Mouse (Mus musculus) neural tube, embryonic 14.5 days (tissue): ENCODE results near the gene Gm20388. TPM values are rescaled to one million over a fixed set of nuclear protein-coding genes. Genes with fewer than 3 reads are reported as not detected.
"Not testable (repeated sequence)": the region's sequence is repeated elsewhere in the genome, so short reads cannot be mapped to it uniquely, and the experiment has no call there.

Source experiments
- ATAC-seq: fragments of 200-750 bp; cut with Nextera tagmentation; 2 replicates; pipeline ENCODE4 v1.8.0; 2017; ENCODE audit warnings: low read depth, mild to moderate bottlenecking, moderate TSS enrichment, moderate library complexity
- H3K27ac ChIP-seq: fragments of 300-500 bp; sonication (generic); 2 replicates; pipeline ENCODE4 v1.5.1; 2014; ENCODE audit warnings: low read depth, mild to moderate bottlenecking, control low read depth, low read length, moderate library complexity, mixed read lengths
- H3K27me3 ChIP-seq: fragments of 300-500 bp; sonication (generic); 2 replicates; pipeline ENCODE4 v1.6.1; 2014; ENCODE audit warnings: low read length; ENCODE audit not compliant: control insufficient read depth, insufficient read depth
- H3K36me3 ChIP-seq: fragments of 300-500 bp; sonication (generic); 2 replicates; pipeline ENCODE4 v1.6.1; 2014; ENCODE audit warnings: low read length, mixed read lengths; ENCODE audit not compliant: control insufficient read depth, insufficient read depth
- H3K4me1 ChIP-seq: fragments of 300-500 bp; sonication (generic); 2 replicates; pipeline ENCODE4 v1.6.1; 2014; ENCODE audit warnings: low read length; ENCODE audit not compliant: control insufficient read depth, insufficient read depth
- H3K4me2 ChIP-seq: fragments of 300-500 bp; sonication (generic); 2 replicates; pipeline ENCODE4 v1.6.1; 2014; ENCODE audit warnings: mild to moderate bottlenecking, low read depth, low read length, control low read depth
- H3K4me3 ChIP-seq: fragments of 300-500 bp; sonication (generic); 2 replicates; pipeline ENCODE4 v1.5.1; 2014; ENCODE audit warnings: low read depth, low read length, control low read depth, mixed read lengths
- H3K9ac ChIP-seq: fragments of 300-500 bp; sonication (generic); replicated peaks from 2 replicates; pipeline ENCODE4 v1.6.1; 2014; ENCODE audit warnings: low read depth, mild to moderate bottlenecking, control low read depth, low read length, mixed read lengths
- H3K9me3 ChIP-seq: fragments of 300-500 bp; sonication (generic); 2 replicates; pipeline ENCODE4 v1.6.1; 2016; ENCODE audit warnings: low read length; ENCODE audit not compliant: control insufficient read depth
- WGBS: fragments of 180-500 bp; shearing (Covaris S2); extraction: QIAGEN DNeasy Blood & Tissue Kit; methylation state at CpG from one replicate; pipeline ENCODE4 v1.1.7; 2014; 5-methylcytosine and 5-hydroxymethylcytosine counted together
- polyA plus RNA-seq: library from polyadenylated mRNA; unstranded; fragments of >200 nt; fragmentation: Nextera tagmentation; extraction: Ambion mirVana; gene quantifications from 2 replicates; pipeline ENCODE4 v1.2.1, GENCODE M21; 2014

Gm20388 gene
- polyA plus RNA-seq, 1 experiment from 2014 or later: 10.3 TPM

DNA sequence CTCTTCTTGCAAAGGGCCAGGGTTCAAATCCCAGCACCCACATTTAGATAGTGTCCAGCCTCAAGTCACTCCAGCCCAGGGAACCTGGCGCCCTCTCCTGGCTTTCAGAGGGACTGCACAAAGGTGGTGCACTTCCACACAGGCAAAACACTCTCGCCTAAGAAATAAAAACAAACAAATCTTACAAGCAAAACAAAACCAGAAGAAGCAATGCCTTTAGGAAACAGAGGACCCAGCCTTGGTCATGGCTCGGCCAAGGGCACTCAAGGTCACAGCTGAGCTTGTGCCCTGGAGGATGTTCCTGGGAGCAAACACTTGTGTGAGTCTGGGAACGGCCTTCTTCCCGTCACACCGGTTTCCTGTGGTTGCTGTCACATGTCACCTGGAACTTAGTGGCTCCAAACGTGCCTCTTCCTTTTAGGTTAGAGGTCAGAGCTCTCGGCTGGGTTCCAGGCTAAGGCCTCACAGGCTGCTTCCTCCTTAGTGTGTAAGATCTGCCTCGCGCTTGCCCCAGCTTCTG is 453.0 kb downstream of the Gm20388 start:
- ATAC-seq: no peak

GRCm38 (mm10) chr8:120364093-120364725 is 453.6 kb downstream of the Gm20388 start:
- Histone ChIP-seq H3K27me3 (no peaks in the 10 kb centered on the region), H3K4me2 (no peak overlapping the region), H3K4me1 (peaks cover 15% of the 10 kb centered on the region), H3K9ac (no peak overlapping the region), H3K27ac (no peak overlapping the region), H3K4me3 (no peak overlapping the region), H3K36me3 (no peaks in the 10 kb centered on the region), H3K9me3 (no peaks in the 10 kb centered on the region)
- no peak for ATAC-seq
- WGBS: 36% methylated on average over 7 of the region's 7 CpGs

More for the DNA sequence above, 453.0 kb downstream of the Gm20388 start:
- no peak overlapping the region for H3K4me3 ChIP-seq
- 69% methylated on average over 10 of the region's 10 CpGs for whole genome bisulfite sequencing
- H3K4me1 ChIP-seq: peaks cover 9% of the 10 kb centered on the region; the same call in 1 of the 2 replicates
- no peak overlapping the region for H3K9ac ChIP-seq
- no peak overlapping the region for H3K4me2 ChIP-seq
- H3K27me3 ChIP-seq: no peaks in the 10 kb centered on the region
- no peaks in the 10 kb centered on the region for H3K36me3 ChIP-seq
- H3K9me3 ChIP-seq: no peaks in the 10 kb centered on the region
- no peak overlapping the region for H3K27ac ChIP-seq

DNA sequence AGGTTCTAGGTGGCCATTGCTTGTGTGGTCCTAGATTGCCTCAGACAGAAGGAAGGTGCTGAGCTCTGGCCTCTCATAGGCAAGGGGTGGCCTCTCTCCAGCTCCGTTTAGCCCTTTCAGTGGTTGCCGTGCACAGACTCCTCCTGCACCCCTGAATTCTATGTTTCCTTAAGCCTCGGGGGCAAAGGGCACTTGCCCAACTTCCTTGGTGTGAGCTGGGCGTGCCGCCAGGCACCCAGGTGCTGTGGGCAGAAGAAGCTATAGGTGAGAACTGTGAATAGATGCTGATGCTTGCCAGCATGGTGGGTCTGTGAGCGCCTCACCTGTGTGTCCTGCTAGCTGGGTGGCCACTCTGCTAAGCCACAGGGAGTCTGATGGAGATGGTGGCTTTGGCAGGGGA is 456.2 kb downstream of the Gm20388 start:
- no peak for ATAC-seq
- Histone ChIP-seq H3K27me3 (no peaks in the 10 kb centered on the region), H3K9ac (no peak overlapping the region), H3K36me3 (no peaks in the 10 kb centered on the region), H3K9me3 (no peaks in the 10 kb centered on the region), H3K4me3 (no peak overlapping the region), H3K4me1 (peaks cover 16% of the 10 kb centered on the region), H3K4me2 (no peak overlapping the region), H3K27ac (no peak overlapping the region)
- whole genome bisulfite sequencing: 90% methylated on average over 6 of the region's 6 CpGs

- not testable (repeated sequence) for H3K9ac ChIP-seq, H3K4me3 ChIP-seq, ATAC-seq, H3K9me3 ChIP-seq, H3K4me2 ChIP-seq, H3K27ac ChIP-seq, H3K36me3 ChIP-seq, H3K27me3 ChIP-seq
- 71% methylated on average over 1 of the region's 1 CpGs for WGBS
- H3K4me1 ChIP-seq: peaks cover 16% of the 10 kb centered on the region
Measured at GRCm38 (mm10) chr8:120368191-120368590, 457.6 kb downstream of the Gm20388 start.

DNA sequence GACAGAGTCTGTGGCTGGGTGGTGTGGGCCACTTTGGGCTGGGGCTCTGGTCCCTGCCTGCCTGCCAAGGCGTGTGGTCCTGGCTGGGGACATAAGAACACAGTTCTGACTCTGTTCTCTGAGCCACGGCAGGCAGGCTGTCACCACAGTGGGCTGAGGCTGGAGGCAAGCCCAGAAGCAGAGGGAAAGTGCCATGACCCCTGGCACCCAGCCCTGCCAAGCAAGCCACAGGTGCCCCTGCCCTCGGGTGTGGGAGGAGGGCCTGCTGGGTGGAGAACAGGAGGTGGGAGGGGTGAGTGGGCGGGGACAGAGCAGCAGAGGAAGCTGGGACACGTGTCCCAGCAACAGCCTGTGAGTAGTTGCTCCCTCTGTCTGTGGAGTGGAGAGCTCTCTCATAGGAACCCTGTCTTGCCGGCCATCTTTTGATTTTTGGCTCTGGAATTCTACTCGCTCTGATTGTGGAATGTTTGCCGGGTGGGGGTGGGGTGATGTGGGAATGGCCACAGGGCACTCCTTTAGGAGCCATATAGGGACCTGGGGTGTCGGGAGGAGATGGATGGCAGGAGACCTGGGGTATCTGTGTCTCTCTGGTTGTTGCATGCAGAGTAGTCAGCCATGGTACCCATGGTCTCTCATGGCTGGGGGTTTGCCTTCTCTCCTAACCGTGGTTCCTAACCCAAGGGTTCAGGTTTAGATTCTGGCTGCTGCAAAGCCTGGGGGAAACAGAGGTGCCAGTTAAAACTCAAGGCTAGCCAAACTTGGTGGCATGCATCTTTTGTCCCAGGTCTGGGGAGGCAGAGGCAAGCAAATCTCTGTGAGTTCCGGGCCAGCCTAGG is 458.4 kb downstream of the Gm20388 start:
- peak; percentile 70 for ATAC-seq
- no peak overlapping the region for H3K9ac ChIP-seq
- H3K27ac ChIP-seq: no peak overlapping the region
- H3K27me3 ChIP-seq: no peaks in the 10 kb centered on the region
- no peaks in the 10 kb centered on the region for H3K9me3 ChIP-seq
- H3K4me3 ChIP-seq: no peak overlapping the region
- H3K4me2 ChIP-seq: no peak overlapping the region
- 25% methylated on average over 11 of the region's 11 CpGs for WGBS
- H3K36me3 ChIP-seq: no peaks in the 10 kb centered on the region
- peaks cover 19% of the 10 kb centered on the region for H3K4me1 ChIP-seq

DNA sequence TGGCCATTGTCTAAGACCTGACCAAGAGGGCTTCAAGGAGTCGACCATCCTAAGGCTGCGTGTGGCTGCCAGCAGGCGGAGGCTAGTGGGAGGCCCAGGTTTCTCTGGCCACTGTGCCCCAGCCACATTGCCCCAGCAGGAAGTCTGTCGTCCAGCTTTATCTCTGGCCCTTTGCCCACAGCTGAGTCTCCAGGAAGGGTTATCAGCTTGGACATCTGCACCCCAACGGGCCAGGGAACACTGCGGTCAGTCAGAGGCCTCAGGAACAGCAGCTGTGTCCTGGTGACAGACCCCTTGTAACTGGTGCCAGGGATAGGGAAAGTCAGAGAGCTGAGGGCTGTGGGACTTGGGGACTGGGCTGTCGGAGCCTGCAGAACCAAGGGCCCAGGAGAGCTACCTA is 459.3 kb downstream of the Gm20388 start:
- Histone ChIP-seq H3K4me2 (no peak overlapping the region), H3K27me3 (no peaks in the 10 kb centered on the region), H3K27ac (no peak overlapping the region), H3K9me3 (no peaks in the 10 kb centered on the region), H3K9ac (no peak overlapping the region; the same call in 1 of the 2 replicates), H3K4me3 (no peak overlapping the region), H3K4me1 (peaks cover 23% of the 10 kb centered on the region), H3K36me3 (no peaks in the 10 kb centered on the region)
- WGBS: 47% methylated on average over 7 of the region's 7 CpGs
- no peak for ATAC-seq

DNA sequence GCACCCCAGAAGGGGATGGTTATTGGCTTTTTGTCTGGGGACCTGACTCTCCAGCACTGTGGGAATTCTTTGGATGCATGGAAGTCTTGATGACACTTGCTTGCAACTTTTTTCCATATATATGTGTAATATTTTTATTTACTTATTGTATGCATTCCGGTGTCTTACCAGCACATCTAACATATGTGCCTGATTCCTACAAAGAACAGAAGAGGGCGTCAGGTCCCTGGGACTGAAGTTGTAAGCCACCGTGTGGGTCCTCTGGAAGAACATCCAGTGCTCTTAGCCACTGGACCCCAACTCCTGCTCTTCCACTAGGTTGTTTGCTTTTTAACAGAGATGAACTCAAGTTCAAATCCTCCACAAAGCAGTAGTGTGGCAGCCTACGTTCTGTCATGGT is 459.8 kb downstream of the Gm20388 start:
- no peak for ATAC-seq
- Histone ChIP-seq H3K27ac (no peak overlapping the region), H3K4me1 (peaks cover 28% of the 10 kb centered on the region)

GRCm38 (mm10) chr8:120371146-120371545 is 460.5 kb downstream of the Gm20388 start:
- Histone ChIP-seq H3K27me3 (no peaks in the 10 kb centered on the region), H3K4me1 (peaks cover 34% of the 10 kb centered on the region), H3K27ac (no peak overlapping the region), H3K4me2 (no peak overlapping the region), H3K4me3 (no peak overlapping the region), H3K9me3 (no peaks in the 10 kb centered on the region), H3K9ac (no peak overlapping the region), H3K36me3 (no peaks in the 10 kb centered on the region)
- WGBS: 74% methylated on average over 5 of the region's 5 CpGs
- no peak for ATAC-seq

More for the DNA sequence above, 459.8 kb downstream of the Gm20388 start:
- WGBS: 75% methylated on average over 4 of the region's 4 CpGs
- Histone ChIP-seq H3K4me3 (no peak overlapping the region), H3K9ac (no peak overlapping the region; the same call in 1 of the 2 replicates), H3K4me2 (no peak overlapping the region), H3K9me3 (no peaks in the 10 kb centered on the region), H3K36me3 (no peaks in the 10 kb centered on the region), H3K27me3 (no peaks in the 10 kb centered on the region)
